In genomic region chr2:157400491-157400890, GRCm38 (mm10) we compare ENCODE assay signal across 26 mouse cellular contexts. TPM values are rescaled to one million over a fixed set of nuclear protein-coding genes. Genes with fewer than 3 reads are reported as not detected.
"Had no signal": no experiment of that assay in that cellular context is flagged by ENCODE, and none has a peak within 500 bp of the region (broad histone marks: within the 10 kb centered on the region; RNA-seq: fewer than 3 reads in every experiment).

No protein-coding gene starts in this region.

- H3K27ac ChIP-seq: kidney, postnatal 0 days; layer of hippocampus, adult 2 months; left cerebral cortex, adult 2 months; limb, embryonic 10.5 days; limb, embryonic 13.5 days; liver, embryonic 12.5 days; liver, embryonic 15.5 days; lung, embryonic 15.5 days; midbrain, embryonic 10.5 days; midbrain, embryonic 13.5 days; neural tube, embryonic 13.5 days had no signal

- H3K4me1 ChIP-seq: limb, embryonic 13.5 days; liver, embryonic 15.5 days had no signal

- DNase-seq: kidney, postnatal 25 days; layer of hippocampus, adult 9-11 months; liver; retina, postnatal 1 day; right cerebral cortex, postnatal 25 days; thymus, adult 18-20 months; thymus, postnatal 36 days had no signal

- H3K9ac ChIP-seq: limb, embryonic 13.5 days; liver, embryonic 12.5 days; liver, embryonic 15.5 days; lung, embryonic 15.5 days; midbrain, embryonic 13.5 days; neural tube, embryonic 13.5 days had no signal

- H3K4me3 ChIP-seq: layer of hippocampus, adult 2 months; left cerebral cortex, adult 2 months; limb, embryonic 10.5 days; limb, embryonic 13.5 days; liver, embryonic 12.5 days; liver, embryonic 15.5 days; lung, embryonic 15.5 days; midbrain, embryonic 10.5 days; midbrain, embryonic 13.5 days; myocyte; neural tube, embryonic 13.5 days had no signal

- ATAC-seq: liver, embryonic 12.5 days; midbrain, embryonic 13.5 days; midbrain, embryonic 16.5 days had no signal

- H3K27me3 ChIP-seq: limb, embryonic 13.5 days; liver, embryonic 12.5 days; liver, embryonic 15.5 days; lung, embryonic 15.5 days; midbrain, embryonic 13.5 days; neural tube, embryonic 13.5 days had no signal

RNA-seq across cellular contexts. Expression of gene Ghrh, which starts 53.2 kb away (rescaled TPM):
- total RNA-seq: layer of hippocampus, adult 2 months; left cerebral cortex, adult 2 months; left cerebral cortex, postnatal 25 days; monocyte, adult 5-6 weeks; neutrophil, adult 5-6 weeks had no signal
- polyA plus RNA-seq: kidney, embryonic 14.5 days; kidney, postnatal 0 days; limb, embryonic 10.5 days; limb, embryonic 13.5 days; liver, embryonic 12.5 days; lung, embryonic 15.5 days; myocyte; spleen, adult 2 months; urinary bladder, adult 2 months had no signal
